Mouse (Mus musculus) hindbrain, postnatal 0 days (tissue): Measurements from ENCODE around the gene Ly6g6d. TPM values are rescaled to one million over a fixed set of nuclear protein-coding genes. Genes with fewer than 3 reads are reported as not detected.

Experiments
- ATAC-seq: fragments of 200-750 bp; cut with Nextera tagmentation; 2 replicates; pipeline ENCODE4 v1.8.0; 2017; ENCODE audit warnings: mild to moderate bottlenecking, moderate TSS enrichment, moderate library complexity
- DNase-seq: peaks from one replicate; pipeline ENCODE4 v3.0.0-alpha.2; 2015; ENCODE audit warnings: low spot score
- H3K27ac ChIP-seq: fragments of 300-500 bp; sonication (generic); 2 replicates; pipeline ENCODE4 v1.5.1; 2014; ENCODE audit warnings: mild to moderate bottlenecking
- H3K27me3 ChIP-seq: fragments of 300-500 bp; sonication (generic); 2 replicates; pipeline ENCODE4 v1.6.1; 2014; ENCODE audit warnings: low read length, mixed read lengths; ENCODE audit not compliant: insufficient read depth
- H3K36me3 ChIP-seq: fragments of 300-500 bp; sonication (generic); 2 replicates; pipeline ENCODE4 v1.6.1; 2014; ENCODE audit warnings: low read length, mixed read lengths; ENCODE audit not compliant: insufficient read depth
- H3K4me1 ChIP-seq: fragments of 300-500 bp; sonication (generic); 2 replicates; pipeline ENCODE4 v1.6.1; 2014; ENCODE audit warnings: antibody characterized with exemption, low read length, mixed read lengths; ENCODE audit not compliant: insufficient read depth
- H3K4me2 ChIP-seq: fragments of 300-500 bp; sonication (generic); 2 replicates; pipeline ENCODE4 v1.6.1; 2014; ENCODE audit warnings: low read depth, mild to moderate bottlenecking, low read length, moderate library complexity, mixed read lengths
- H3K4me3 ChIP-seq: fragments of 300-500 bp; sonication (generic); 2 replicates; pipeline ENCODE4 v1.5.1; 2014; ENCODE audit warnings: low read length
- H3K9ac ChIP-seq: fragments of 300-500 bp; sonication (generic); replicated peaks from 2 replicates; pipeline ENCODE4 v1.6.1; 2014; ENCODE audit warnings: mild to moderate bottlenecking, low read length, moderate library complexity, mixed read lengths
- H3K9me3 ChIP-seq: fragments of 300-500 bp; sonication (generic); 2 replicates; pipeline ENCODE4 v1.6.1; 2016; ENCODE audit warnings: low read length, mixed read lengths
- CTCF ChIP-seq: IDR thresholded peaks from 2 replicates; pipeline ENCODE4 v1.5.1; 2016; ENCODE audit warnings: antibody characterized with exemption, control low read depth, low read depth
- WGBS: fragments of 180-500 bp; shearing (Covaris S2); extraction: QIAGEN DNeasy Blood & Tissue Kit; methylation state at CpG from one replicate; pipeline ENCODE4 v1.1.7; 2014; 5-methylcytosine and 5-hydroxymethylcytosine counted together
- polyA plus RNA-seq: library from polyadenylated mRNA; unstranded; fragments of >200 nt; fragmentation: Nextera tagmentation; extraction: Ambion mirVana; gene quantifications from 2 replicates; pipeline ENCODE4 v1.2.1, GENCODE M21; 2015
- total RNA-seq: library from RNA; depleted of rRNA; stranded (reverse); fragments of >200 nt; gene quantifications from 2 replicates; pipeline ENCODE4 v1.2.3, GENCODE M21; 2014

The Ly6g6d gene
- total and polyA plus RNA-seq, 2 experiments from 2014 or later: 0.78 to 1.9 TPM

- Histone ChIP-seq H3K36me3 (no peaks in the 10 kb centered on the region; the same call in 1 of the 2 replicates), H3K4me1 (0 out of 2 replicates have a peak, but pooled peaks cover 4% of the 10 kb centered on the region), H3K9ac (peak overlapping the region; percentile 22; the same call in 1 of the 2 replicates), H3K4me3 (no peak overlapping the region; the same call in 1 of the 2 replicates), H3K27ac (peak overlapping the region; percentile 74), H3K27me3 (no peaks in the 10 kb centered on the region), H3K4me2 (peak overlapping the region; percentile 67; the same call in 1 of the 2 replicates), H3K9me3 (no peaks in the 10 kb centered on the region)
- no peak for TF ChIP-seq CTCF
- 70% methylated on average over 12 of the region's 12 CpGs for WGBS
- ATAC-seq: no peak
- no peak for DNase-seq
Observed at GRCm38 (mm10) chr17:35052271-35052798, 25.5 kb downstream of the Ly6g6d start.

GRCm38 (mm10) chr17:35051156-35052086 lies 26.4 kb downstream of the Ly6g6d start:
- Histone ChIP-seq H3K9me3 (no peaks in the 10 kb centered on the region), H3K27ac (peak overlapping the region; percentile 74), H3K36me3 (no peaks in the 10 kb centered on the region; the same call in 1 of the 2 replicates), H3K4me2 (peak overlapping the region; percentile 67), H3K9ac (peak overlapping the region; percentile 51), H3K4me3 (peak overlapping the region; percentile 44), H3K4me1 (0 out of 2 replicates have a peak, but pooled peaks cover 4% of the 10 kb centered on the region), H3K27me3 (no peaks in the 10 kb centered on the region)
- DNase-seq: peak; percentile 83
- no peak for TF ChIP-seq CTCF
- 10% methylated on average over 20 of the region's 21 CpGs for WGBS
- ATAC-seq: peak; percentile 74

GRCm38 (mm10) chr17:35050126-35050750 lies 27.6 kb downstream of the Ly6g6d start:
- DNase-seq: peak; percentile 58
- Histone ChIP-seq H3K27me3 (no peaks in the 10 kb centered on the region), H3K9ac (peak overlapping the region; percentile 52), H3K4me3 (peak overlapping the region; percentile 44), H3K9me3 (no peaks in the 10 kb centered on the region), H3K4me2 (peak overlapping the region; percentile 67), H3K27ac (peak overlapping the region; percentile 86), H3K4me1 (0 out of 2 replicates have a peak, but pooled peaks cover 4% of the 10 kb centered on the region), H3K36me3 (no peaks in the 10 kb centered on the region)
- TF ChIP-seq CTCF: no peak
- WGBS: 3% methylated on average over 27 of the region's 27 CpGs
- no peak for ATAC-seq

- no peak for ATAC-seq
- Histone ChIP-seq H3K4me1 (0 out of 2 replicates have a peak, but pooled peaks cover 4% of the 10 kb centered on the region), H3K4me2 (peak within 1 kb of the TSS; percentile 67), H3K27ac (peak within 1 kb of the TSS; percentile 86), H3K4me3 (peak within 1 kb of the TSS; percentile 44), H3K9me3 (no peaks in the 10 kb centered on the region), H3K36me3 (no peaks in the 10 kb centered on the region), H3K27me3 (no peaks in the 10 kb centered on the region), H3K9ac (peak within 1 kb of the TSS; percentile 52)
- peak; percentile 77 for DNase-seq
- WGBS: 6% methylated on average over 11 of the region's 11 CpGs
- TF ChIP-seq CTCF: peak; percentile 34
Observed at GRCm38 (mm10) chr17:35049561-35050016, 28.3 kb downstream of the Ly6g6d start, which contains the start of gene Clic1. Gene Clic1 (plus strand): TSS chr17:35049966.

- WGBS: 72% methylated on average over 5 of the region's 5 CpGs
- H3K4me1 ChIP-seq: 0 out of 2 replicates have a peak, but pooled peaks cover 4% of the 10 kb centered on the region
Observed at GRCm38 (mm10) chr17:35048932-35049440, 28.9 kb downstream of the Ly6g6d start.

More at GRCm38 (mm10) chr17:35048932-35049440, 28.9 kb downstream of the Ly6g6d start:
- no peak overlapping the region for H3K9ac ChIP-seq
- H3K27ac ChIP-seq: peak overlapping the region; percentile 86; the same call in 1 of the 2 replicates
- no peaks in the 10 kb centered on the region for H3K27me3 ChIP-seq
- H3K4me2 ChIP-seq: peak overlapping the region; percentile 67; the same call in 1 of the 2 replicates
- ATAC-seq (no peak), DNase-seq (no peak)
- no peaks in the 10 kb centered on the region for H3K9me3 ChIP-seq
- no peak overlapping the region for H3K4me3 ChIP-seq
- no peak for TF ChIP-seq CTCF
- H3K36me3 ChIP-seq: no peaks in the 10 kb centered on the region
